Mouse (Mus musculus) liver, postnatal 0 days (tissue): ENCODE measurements at regions not wholly inside any gene's neighbourhood (a gene's known extent, or its start where the extent isn't known, plus 50 kb on each side); places are given as distances from the start of the nearest gene placed in this dataset.
A peak's percentile ranks its signal among the peaks of the same experiment; 100 is the strongest.

Source experiments
- ATAC-seq: fragments of 200-750 bp; cut with Nextera tagmentation; 2 replicates; pipeline ENCODE4 v1.8.0; 2017; ENCODE audit warnings: mild to moderate bottlenecking, moderate library complexity
- DNase-seq: peaks from one replicate; pipeline ENCODE4 v3.0.0-alpha.2; 2016
- H3K27ac ChIP-seq: fragments of 300-500 bp; sonication (generic); 2 replicates; pipeline ENCODE4 v1.5.1; 2014; ENCODE audit warnings: antibody characterized with exemption, moderate library complexity, mild to moderate bottlenecking, low read depth
- H3K27me3 ChIP-seq: fragments of 300-500 bp; sonication (generic); 2 replicates; pipeline ENCODE4 v1.6.1; 2014; ENCODE audit warnings: low read length, control low read depth, mixed read lengths; ENCODE audit not compliant: insufficient read depth
- H3K36me3 ChIP-seq: fragments of 300-500 bp; sonication (generic); replicated peaks from 2 replicates; pipeline ENCODE4 v1.6.1; 2014; ENCODE audit warnings: mild to moderate bottlenecking, control low read depth, low read length, moderate library complexity, mixed read lengths; ENCODE audit not compliant: insufficient read depth
- H3K4me1 ChIP-seq: fragments of 300-500 bp; sonication (generic); 2 replicates; pipeline ENCODE4 v1.6.1; 2014; ENCODE audit warnings: antibody characterized with exemption, mild to moderate bottlenecking, control low read depth; ENCODE audit not compliant: insufficient read depth
- H3K4me2 ChIP-seq: fragments of 300-500 bp; sonication (generic); 2 replicates; pipeline ENCODE4 v1.6.1; 2014; ENCODE audit warnings: low read depth, mild to moderate bottlenecking, low read length, moderate library complexity, mixed read lengths
- H3K4me3 ChIP-seq: fragments of 300-500 bp; sonication (generic); 2 replicates; pipeline ENCODE4 v1.5.1; 2014; ENCODE audit warnings: low read depth, low read length
- H3K9ac ChIP-seq: fragments of 300-500 bp; sonication (generic); replicated peaks from 2 replicates; pipeline ENCODE4 v1.6.1; 2014; ENCODE audit warnings: mild to moderate bottlenecking, moderate library complexity
- H3K9me3 ChIP-seq: fragments of 300-500 bp; sonication (generic); 2 replicates; pipeline ENCODE4 v1.6.1; 2016; ENCODE audit warnings: mild to moderate bottlenecking, control low read depth, low read length, mixed read lengths
- CTCF ChIP-seq: sonication (generic); IDR thresholded peaks from 2 replicates; pipeline ENCODE4 v1.5.1; 2016; ENCODE audit warnings: antibody characterized with exemption, low read depth
- EP300 ChIP-seq: IDR thresholded peaks from 2 replicates; pipeline ENCODE4 v1.6.1; 2016; ENCODE audit warnings: antibody characterized with exemption, low read depth, mild to moderate bottlenecking
- WGBS: fragments of 180-500 bp; shearing (Covaris S2); extraction: QIAGEN DNeasy Blood & Tissue Kit; methylation state at CpG from one replicate; pipeline ENCODE4 v1.1.7; 2014; ENCODE audit not compliant: insufficient replicate concordance; 5-methylcytosine and 5-hydroxymethylcytosine counted together

DNA sequence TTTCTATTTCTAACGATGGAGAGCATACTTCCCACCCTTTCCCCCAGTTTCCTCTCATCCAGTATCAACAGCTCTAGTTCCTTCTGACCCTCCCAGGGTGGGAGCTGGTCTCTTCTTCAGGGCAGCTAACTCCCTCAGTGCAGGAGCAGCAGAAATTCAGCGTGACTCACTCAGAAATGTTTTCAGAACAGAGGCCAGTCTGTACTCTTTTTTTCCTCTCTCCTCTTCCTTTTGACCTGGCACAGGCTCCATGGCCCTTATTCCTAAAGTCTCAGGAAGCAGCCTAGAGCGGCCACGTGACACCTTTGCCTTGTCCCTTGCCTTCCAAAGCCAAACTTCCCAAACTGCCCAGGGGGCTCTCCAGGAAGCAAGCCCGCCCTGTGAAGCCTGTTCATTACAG lies 55.4 kb downstream of the Pja1 start:
- ATAC-seq, result no peak
- H3K4me3 ChIP-seq, result no peak overlapping the region
- TF ChIP-seq EP300 (no peak), CTCF (no peak)
- no peak overlapping the region for H3K9ac ChIP-seq
- H3K4me1 ChIP-seq, result no peaks in the 10 kb centered on the region
- H3K9me3 ChIP-seq, result no peaks in the 10 kb centered on the region
- no peaks in the 10 kb centered on the region; the same call in 1 of the 2 replicates for H3K27me3 ChIP-seq
- no peak overlapping the region for H3K4me2 ChIP-seq
- no peak overlapping the region for H3K27ac ChIP-seq
- 40% methylated on average over 5 of the region's 5 CpGs for WGBS
- DNase-seq, result no peak
- H3K36me3 ChIP-seq, result no peaks in the 10 kb centered on the region

DNA sequence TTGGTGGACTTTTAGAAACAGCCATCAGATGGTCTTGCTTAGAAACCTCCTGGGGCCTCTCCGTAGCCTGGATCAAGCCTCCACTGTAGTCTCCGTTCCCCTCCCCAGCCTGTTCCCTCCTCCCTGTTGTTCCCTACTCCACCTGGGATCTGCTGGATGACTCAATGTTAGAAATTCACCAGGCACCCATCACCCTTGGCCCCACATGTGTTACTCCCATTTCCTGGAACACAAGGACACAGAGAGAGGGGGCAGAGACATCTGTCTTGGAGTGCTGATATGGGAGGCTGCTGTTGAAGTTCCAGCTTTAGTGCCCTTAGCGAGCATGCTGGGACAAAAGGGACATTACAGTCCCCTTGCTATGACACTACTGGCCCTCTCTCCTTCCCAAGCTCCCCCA lies 60.1 kb downstream of the Pja1 start:
- TF ChIP-seq EP300, result no peak
- TF ChIP-seq CTCF, result no peak
- whole genome bisulfite sequencing, result 55% methylated on average over 3 of the region's 3 CpGs
- DNase-seq (no peak), ATAC-seq (peak; percentile 31; the same call in 1 of the 2 replicates)
- Histone ChIP-seq H3K27me3 (peaks cover 2% of the 10 kb centered on the region; the same call in 1 of the 2 replicates), H3K36me3 (no peaks in the 10 kb centered on the region), H3K4me1 (no peaks in the 10 kb centered on the region), H3K9me3 (no peaks in the 10 kb centered on the region), H3K9ac (no peak overlapping the region), H3K27ac (no peak overlapping the region), H3K4me2 (no peak overlapping the region), H3K4me3 (no peak overlapping the region)

DNA sequence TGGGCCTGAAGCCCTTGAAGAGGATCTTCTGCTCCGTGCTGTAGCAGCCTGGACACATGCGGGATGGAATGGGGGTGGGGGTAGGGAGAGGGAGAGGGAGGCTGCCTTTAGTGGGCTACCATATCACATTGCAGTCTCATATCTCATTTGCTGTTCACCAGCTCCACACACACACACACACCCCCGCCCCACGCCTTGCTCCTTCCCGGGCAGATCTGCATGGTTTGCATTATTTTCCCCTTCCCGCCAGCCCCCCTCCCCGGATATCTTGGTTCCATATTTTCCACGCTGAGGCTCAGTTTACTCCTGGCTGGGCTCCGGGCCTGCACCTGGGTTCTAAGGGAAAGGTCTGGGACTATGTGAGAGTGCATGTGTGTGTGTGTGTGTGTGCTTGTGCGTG lies 61.2 kb downstream of the Pja1 start:
- DNase-seq (no peak), ATAC-seq (no peak)
- Histone ChIP-seq H3K9ac (no peak overlapping the region), H3K4me1 (no peaks in the 10 kb centered on the region), H3K9me3 (no peaks in the 10 kb centered on the region), H3K4me3 (no peak overlapping the region), H3K27me3 (peaks cover 2% of the 10 kb centered on the region; the same call in 1 of the 2 replicates), H3K36me3 (no peaks in the 10 kb centered on the region), H3K4me2 (no peak overlapping the region), H3K27ac (no peak overlapping the region)
- no peak for TF ChIP-seq EP300
- no peak for TF ChIP-seq CTCF
- 71% methylated on average over 9 of the region's 10 CpGs for WGBS

DNA sequence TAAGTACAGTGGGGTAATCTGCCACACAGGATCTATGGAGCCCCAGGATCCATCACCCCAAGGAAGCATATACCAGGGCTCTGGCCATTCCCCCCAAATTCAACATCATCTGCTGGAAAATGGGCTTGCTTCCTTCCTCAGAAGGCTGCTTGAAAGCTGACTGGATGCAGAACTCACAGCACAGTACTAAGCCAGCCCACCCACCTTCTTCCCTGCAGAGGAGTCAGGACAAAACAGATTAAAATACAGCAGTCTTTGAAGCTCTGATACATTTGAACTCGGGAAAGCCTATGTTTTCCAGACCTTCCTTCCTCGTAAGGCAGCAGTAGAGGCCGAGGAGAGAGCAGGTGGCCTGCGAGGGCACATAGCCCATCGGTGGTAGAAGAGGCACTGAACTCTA lies 61.7 kb downstream of the Pja1 start:
- no peak for DNase-seq
- H3K36me3 ChIP-seq, result no peaks in the 10 kb centered on the region
- peaks cover 2% of the 10 kb centered on the region; the same call in 1 of the 2 replicates for H3K27me3 ChIP-seq
- no peak overlapping the region for H3K9ac ChIP-seq
- no peak for TF ChIP-seq CTCF
- no peak for TF ChIP-seq EP300
- H3K4me1 ChIP-seq, result no peaks in the 10 kb centered on the region
- H3K4me2 ChIP-seq, result no peak overlapping the region
- no peak overlapping the region for H3K4me3 ChIP-seq
- 76% methylated on average over 5 of the region's 5 CpGs for WGBS
- no peak overlapping the region for H3K27ac ChIP-seq
- no peak for ATAC-seq
- H3K9me3 ChIP-seq, result no peaks in the 10 kb centered on the region

DNA sequence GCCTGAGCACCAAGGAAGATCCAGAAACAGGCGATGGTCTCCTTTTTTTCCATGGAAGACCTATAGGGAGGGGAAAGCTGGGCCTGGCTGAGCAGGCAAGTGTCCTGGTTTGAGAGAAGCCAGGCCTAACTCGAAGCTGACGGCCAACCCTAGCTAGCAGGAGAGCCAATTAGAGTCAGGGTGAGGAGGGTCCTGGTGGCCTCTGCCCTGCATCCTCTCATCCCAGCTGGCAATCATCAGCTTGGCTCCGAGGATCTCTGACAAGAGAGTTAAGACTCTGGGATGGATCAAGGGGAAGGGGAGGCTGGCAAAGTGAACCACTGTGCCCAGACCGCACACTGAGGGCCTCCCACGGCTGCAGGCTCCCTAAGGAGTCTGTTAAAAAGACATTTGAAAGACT lies 62.3 kb downstream of the Pja1 start:
- Histone ChIP-seq H3K9me3 (no peaks in the 10 kb centered on the region), H3K27me3 (peaks cover 2% of the 10 kb centered on the region; the same call in 1 of the 2 replicates), H3K36me3 (no peaks in the 10 kb centered on the region), H3K4me3 (no peak overlapping the region), H3K27ac (no peak overlapping the region), H3K4me1 (no peaks in the 10 kb centered on the region), H3K9ac (no peak overlapping the region), H3K4me2 (no peak overlapping the region)
- TF ChIP-seq EP300 (no peak), CTCF (no peak)
- 65% methylated on average over 6 of the region's 6 CpGs for WGBS
- no peak for ATAC-seq
- no peak for DNase-seq

DNA sequence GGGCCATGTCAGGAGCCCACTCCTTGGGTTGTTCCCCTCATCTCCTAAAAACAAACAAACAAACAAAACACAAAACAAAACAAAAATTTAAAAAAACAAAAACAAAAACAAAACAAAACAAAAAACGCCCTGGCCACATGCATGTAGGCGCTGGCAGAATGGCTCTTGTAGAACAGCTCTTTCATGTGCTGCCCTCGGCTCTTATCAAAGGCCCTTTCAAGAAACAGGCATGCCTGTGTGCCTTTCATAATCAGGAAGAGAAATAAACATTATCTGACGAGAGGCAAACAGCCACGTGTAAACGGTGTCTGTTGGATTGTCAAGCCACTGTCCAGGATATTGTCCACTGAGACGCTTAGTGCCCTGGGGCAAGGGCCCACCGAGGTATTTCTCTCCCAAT lies 65.2 kb downstream of the Pja1 start:
- Histone ChIP-seq H3K27me3 (peaks cover 2% of the 10 kb centered on the region; the same call in 1 of the 2 replicates), H3K36me3 (no peaks in the 10 kb centered on the region), H3K27ac (no peak overlapping the region), H3K4me2 (no peak overlapping the region), H3K9me3 (no peaks in the 10 kb centered on the region), H3K4me3 (no peak overlapping the region), H3K4me1 (no peaks in the 10 kb centered on the region), H3K9ac (no peak overlapping the region)
- TF ChIP-seq EP300, result no peak
- TF ChIP-seq CTCF, result no peak
- no peak for ATAC-seq
- no peak for DNase-seq
- WGBS, result 50% methylated on average over 8 of the region's 8 CpGs
